Mouse (Mus musculus): Measurements from ENCODE around the gene Zbtb18.

DNA sequence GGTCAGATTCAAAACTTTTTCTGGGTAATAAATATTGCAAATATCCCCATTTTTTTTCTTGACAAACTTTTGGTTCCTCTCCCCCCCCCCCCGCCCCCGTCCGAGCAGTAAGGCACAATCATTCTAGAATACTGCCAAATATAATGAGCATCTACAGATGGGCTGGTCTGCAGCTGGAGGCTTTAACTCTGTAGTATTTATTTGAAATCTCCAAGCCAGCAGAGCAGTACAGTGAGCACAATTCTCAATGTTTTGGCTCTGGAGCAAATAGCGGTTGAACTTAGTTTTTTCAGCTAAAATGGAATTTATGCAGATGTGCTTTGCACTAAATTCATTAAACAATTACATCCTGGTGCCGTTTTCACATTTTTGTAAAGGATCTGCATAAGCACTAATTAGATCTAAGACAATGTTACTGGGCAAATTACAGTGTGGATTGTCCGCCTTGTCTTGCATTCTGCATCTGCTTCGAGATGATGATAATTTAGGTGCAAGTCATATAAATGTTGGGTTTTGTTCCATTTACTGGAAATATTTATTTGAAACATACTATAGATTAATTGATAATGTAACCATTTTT is 31.3 kb upstream of the Zbtb18 start:
- TF ChIP-seq REST (IDR thresholded peaks at IDR 0.05; ENCODE audit: insufficient read depth, insufficient read length): no peak
- TF ChIP-seq MAX (IDR thresholded peaks at IDR 0.05; ENCODE audit: low read depth): no peak
- TF ChIP-seq TCF12 (IDR thresholded peaks at IDR 0.05; ENCODE audit: insufficient read depth, poor library complexity, severe bottlenecking): no peak
- TF ChIP-seq POLR2A (IDR thresholded peaks at IDR 0.05; ENCODE audit: insufficient read length, low read depth): no peak
